Mouse (Mus musculus): ENCODE results near the gene Hif3a. TPM values are rescaled to one million over a fixed set of nuclear protein-coding genes. Genes with fewer than 3 reads are reported as not detected.

The Hif3a gene
- total and polyA plus RNA-seq, 3 experiments = 0.05 to 0.49 (median 0.08) TPM

DNA sequence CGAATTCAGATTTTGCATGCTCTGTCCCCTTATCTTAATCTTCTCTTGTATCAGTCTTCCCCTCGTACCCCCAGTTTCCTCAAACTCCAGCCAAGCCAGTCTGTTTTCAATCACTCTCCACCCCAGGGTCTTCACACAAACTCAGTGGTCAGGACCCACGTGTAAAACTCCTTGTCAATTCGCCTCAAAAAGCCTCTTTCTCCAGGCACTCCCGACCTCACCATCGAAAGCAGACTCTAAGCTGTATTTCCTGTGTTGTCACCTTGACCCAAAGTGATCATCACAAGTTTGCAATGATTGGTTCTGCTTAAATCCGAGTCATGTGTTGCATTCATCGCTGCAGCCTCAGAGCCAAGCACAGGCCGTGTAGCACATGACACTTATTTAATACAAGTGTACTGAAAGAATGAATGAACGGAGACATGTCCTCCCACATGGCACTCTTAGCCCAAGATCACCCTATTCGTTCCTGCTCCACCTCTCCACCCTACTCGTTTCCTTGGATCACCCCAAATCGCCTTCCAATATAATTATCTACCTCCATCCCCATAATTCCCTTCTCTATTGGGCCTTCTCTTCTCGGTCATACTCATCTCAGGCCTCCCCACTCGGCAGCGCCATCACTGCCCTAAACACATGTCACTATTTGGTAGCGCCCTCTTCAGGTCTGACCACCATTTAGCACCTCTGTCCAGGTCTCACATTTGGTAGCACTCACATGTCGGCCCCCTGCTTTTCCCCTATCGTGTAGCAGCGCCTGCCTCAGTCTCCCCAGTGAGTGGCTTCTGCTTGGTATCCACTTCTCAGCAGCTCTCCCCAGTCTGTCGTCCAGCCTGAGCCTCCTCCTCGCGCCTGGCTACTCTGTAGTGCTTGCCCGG lies 35.3 kb downstream of the Hif3a start (continued):
- TF ChIP-seq SMC3 (IDR thresholded peaks at IDR 0.05; ENCODE audit: low read depth, low read length) = no peak
- peak; percentile 54; the same call in 1 of the 2 replicates for TF ChIP-seq CHD1 (IDR thresholded peaks at IDR 0.05; ENCODE audit: low read depth, low read length)
- 0 out of 2 replicates have a peak, but pooled peaks have one; percentile 9 for TF ChIP-seq ELF1 (IDR thresholded peaks at IDR 0.05; ENCODE audit: low read depth, low read length)
- TF ChIP-seq MAX (IDR thresholded peaks at IDR 0.05; ENCODE audit: low read length) = peak; percentile 93

DNA sequence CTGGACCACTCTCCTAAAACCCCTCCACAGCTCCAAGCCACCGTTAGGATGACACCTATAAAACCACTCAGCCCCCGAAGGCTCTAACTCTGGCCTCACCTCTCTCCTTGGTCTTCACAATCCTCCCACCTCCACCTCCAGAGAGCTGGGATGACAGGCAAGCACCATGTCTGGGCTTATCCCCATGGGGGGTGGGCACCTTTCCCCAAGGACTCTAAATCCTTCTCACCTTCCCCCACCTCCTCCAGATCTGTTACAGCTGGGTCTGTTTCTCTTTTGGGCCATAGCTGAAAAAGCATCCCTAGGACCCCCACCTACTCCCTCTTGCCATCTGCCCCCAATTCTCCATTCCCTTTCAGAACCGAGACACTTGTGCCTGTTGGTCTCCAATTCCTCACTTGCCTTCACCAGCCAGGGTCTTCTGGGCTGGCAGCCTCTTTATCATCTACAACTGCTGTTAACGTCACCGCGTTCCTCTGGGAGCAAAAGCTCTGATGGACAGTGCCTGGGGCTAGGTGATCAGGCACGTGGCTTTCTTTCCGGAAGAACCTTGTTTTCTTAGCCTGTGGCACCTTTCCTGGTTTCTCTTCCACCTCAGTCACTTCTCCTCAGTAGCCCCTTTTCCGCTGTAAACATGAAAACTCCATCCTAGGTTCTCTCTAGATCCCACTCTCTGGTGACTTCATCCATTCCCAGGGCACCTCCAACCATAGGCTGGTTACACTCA lies 36.2 kb downstream of the Hif3a start:
- TF ChIP-seq E2F4 (IDR thresholded peaks at IDR 0.05; ENCODE audit: insufficient replicate concordance, low read depth, low read length) = no peak
- no peak for TF ChIP-seq ETS1 (conservative IDR thresholded peaks at IDR 0.05; ENCODE audit: low read depth, low read length)
- TF ChIP-seq KAT2A (IDR thresholded peaks at IDR 0.05; ENCODE audit: insufficient replicate concordance, low read length) = no peak
- TF ChIP-seq MAX (IDR thresholded peaks at IDR 0.05; ENCODE audit: low read length) = peak; percentile 79; the same call in 1 of the 2 replicates
- peak; percentile 23; the same call in 1 of the 2 replicates for TF ChIP-seq ELF1 (IDR thresholded peaks at IDR 0.05; ENCODE audit: low read depth, low read length)
- no peak for TF ChIP-seq ZC3H11A (IDR thresholded peaks at IDR 0.05; ENCODE audit: low read depth, low read length)
- TF ChIP-seq MYC (IDR thresholded peaks at IDR 0.05; ENCODE audit: low read depth, low read length) = peak; percentile 87
- TF ChIP-seq SIN3A (IDR thresholded peaks at IDR 0.05; ENCODE audit: low read length) = peak; percentile 65
- TF ChIP-seq ZMIZ1 (IDR thresholded peaks at IDR 0.05; ENCODE audit: low read depth, low read length) = no peak
- TF ChIP-seq POLR2AphosphoS2 (IDR thresholded peaks at IDR 0.05; ENCODE audit: low read depth, low read length) = no peak
- TF ChIP-seq ZKSCAN1 (IDR thresholded peaks at IDR 0.05; ENCODE audit: borderline replicate concordance, low read depth, low read length) = no peak
- TF ChIP-seq CHD2 (IDR thresholded peaks at IDR 0.05; ENCODE audit: low read length) = no peak
- peak; percentile 66 for TF ChIP-seq BHLHE40 (IDR thresholded peaks at IDR 0.05; ENCODE audit: low read depth, low read length)
- no peak for TF ChIP-seq CTCF (conservative IDR thresholded peaks at IDR 0.05 in 1 of 2, IDR thresholded peaks at IDR 0.05 in 1 of 2; ENCODE audit: low read depth in 2 of 2, low read length in 2 of 2)
- TF ChIP-seq TCF12 (IDR thresholded peaks at IDR 0.05; ENCODE audit: low read depth, low read length) = 0 out of 2 replicates have a peak, but pooled peaks have one; percentile 4
- no peak for TF ChIP-seq MAFK (IDR thresholded peaks at IDR 0.05; ENCODE audit: insufficient replicate concordance, low read length)
- no peak for TF ChIP-seq UBTF (IDR thresholded peaks at IDR 0.05; ENCODE audit: low read depth, low read length)
- peak; percentile 65 for TF ChIP-seq MXI1 (IDR thresholded peaks at IDR 0.05; ENCODE audit: low read depth, low read length)
- no peak for TF ChIP-seq NRF1 (IDR thresholded peaks at IDR 0.05; ENCODE audit: low read depth, low read length)
- H3K27ac ChIP-seq (ENCODE audit: insufficient read depth, low read depth) = peak overlapping the region; percentile 48; the same call in 1 of the 2 replicates

More for the DNA sequence above, 36.2 kb downstream of the Hif3a start:
- Histone ChIP-seq H3K4me1 (ENCODE audit: control insufficient read depth in 1 of 2, insufficient read depth in 2 of 2) (peaks cover 17 to 53% of the 10 kb centered on the region in 2 experiments), H3K79me2 (replicated peaks; ENCODE audit: control insufficient read depth, extremely low read depth, insufficient read depth, poor library complexity, severe bottlenecking) (peaks cover 50% of the 10 kb centered on the region), H3K4me2 (ENCODE audit: insufficient read depth, low read depth, poor library complexity, severe bottlenecking) (peak overlapping the region; percentile 95), H3K9ac (ENCODE audit: insufficient read depth, low read depth) (peak overlapping the region; percentile 80), H3K36me3 (replicated peaks in 1 of 2; ENCODE audit: control insufficient read depth in 1 of 2, insufficient read depth in 1 of 2, low read length in 1 of 2) (peaks cover 27 to 38% of the 10 kb centered on the region in 2 experiments), H3K27me3 (replicated peaks) (peaks cover 4% of the 10 kb centered on the region), H3K9me3 (replicated peaks; ENCODE audit: low read length) (no peaks in the 10 kb centered on the region), H3K4me3 (replicated peaks in 1 of 3; ENCODE audit: low read depth in 2 of 3, low read length in 2 of 3, poor library complexity in 1 of 3) (peak overlapping the region; percentile 80 to 94 (median 94))
- DNase-seq (ENCODE audit: extremely low read depth) = no peak
- dilution Hi-C loops (cut with MboI; ENCODE audit: extremely low pct_ligation_motif_present, extremely low pct_unique_long_range_greater_than_20kb, low sequenced_read_pairs) (no loop called here), in situ Hi-C loops (cut with MboI; ENCODE audit: low pct_ligation_motif_present, low pct_unique_long_range_greater_than_20kb, low sequenced_read_pairs) (no loop called here)

All from CH12.LX (cell line).